Mouse (Mus musculus): ENCODE results near the gene Bdh1. TPM values are rescaled to one million over a fixed set of nuclear protein-coding genes. Genes with fewer than 3 reads are reported as not detected.

Gene Bdh1
- polyA plus RNA-seq, 1 experiment from 2014 or later: 68.7 TPM

GRCm38 (mm10) chr16:31473226-31473625, 51.1 kb downstream of the Bdh1 start:
- H3K27me3 ChIP-seq: no peaks in the 10 kb centered on the region
- no peak overlapping the region for H3K4me2 ChIP-seq (replicated peaks)
- no peak overlapping the region for H3K9ac ChIP-seq (replicated peaks)
- peaks cover 11% of the 10 kb centered on the region for H3K4me1 ChIP-seq (replicated peaks)
- H3K27ac ChIP-seq: no peak overlapping the region
- 100% methylated on average over 1 of the region's 1 CpGs for WGBS
- no peak for ATAC-seq
- no peaks in the 10 kb centered on the region for H3K36me3 ChIP-seq
- no peak overlapping the region for H3K4me3 ChIP-seq (replicated peaks)
- H3K9me3 ChIP-seq: no peaks in the 10 kb centered on the region

GRCm38 (mm10) chr16:31475123-31475968, 53.3 kb downstream of the Bdh1 start:
- H3K36me3 ChIP-seq: no peaks in the 10 kb centered on the region
- no peaks in the 10 kb centered on the region for H3K27me3 ChIP-seq
- no peak overlapping the region for H3K4me3 ChIP-seq (replicated peaks)
- H3K9me3 ChIP-seq: no peaks in the 10 kb centered on the region
- peaks cover 11% of the 10 kb centered on the region for H3K4me1 ChIP-seq (replicated peaks)
- ATAC-seq: no peak
- no peak overlapping the region for H3K4me2 ChIP-seq (replicated peaks)
- 76% methylated on average over 9 of the region's 9 CpGs for WGBS
- H3K9ac ChIP-seq (replicated peaks): no peak overlapping the region
- no peak overlapping the region for H3K27ac ChIP-seq

GRCm38 (mm10) chr16:31476872-31477603, 55.0 kb downstream of the Bdh1 start:
- Histone ChIP-seq H3K27me3 (no peaks in the 10 kb centered on the region), H3K36me3 (no peaks in the 10 kb centered on the region), H3K9me3 (no peaks in the 10 kb centered on the region), H3K4me1 (replicated peaks) (peaks cover 11% of the 10 kb centered on the region), H3K4me2 (replicated peaks) (no peak overlapping the region), H3K4me3 (replicated peaks) (no peak overlapping the region), H3K9ac (replicated peaks) (no peak overlapping the region), H3K27ac (no peak overlapping the region)
- WGBS: 59% methylated on average over 7 of the region's 7 CpGs
- ATAC-seq: no peak

- H3K36me3 ChIP-seq: no peaks in the 10 kb centered on the region
- H3K27me3 ChIP-seq: no peaks in the 10 kb centered on the region
- H3K4me1 ChIP-seq (replicated peaks): peaks cover 13% of the 10 kb centered on the region
- WGBS: 95% methylated on average over 5 of the region's 5 CpGs
- no peak for ATAC-seq
- no peak overlapping the region for H3K27ac ChIP-seq
- H3K4me3 ChIP-seq (replicated peaks): no peak overlapping the region
- H3K9ac ChIP-seq (replicated peaks): no peak overlapping the region
- H3K9me3 ChIP-seq: no peaks in the 10 kb centered on the region
- no peak overlapping the region for H3K4me2 ChIP-seq (replicated peaks)
These were observed 63.3 kb downstream of the Bdh1 start for GRCm38 (mm10) chr16:31485336-31485735.

GRCm38 (mm10) chr16:31487266-31487665, 65.2 kb downstream of the Bdh1 start:
- no peaks in the 10 kb centered on the region for H3K9me3 ChIP-seq
- H3K36me3 ChIP-seq: no peaks in the 10 kb centered on the region
- H3K27me3 ChIP-seq: peaks cover 11% of the 10 kb centered on the region; the same call in 1 of the 2 replicates
- no peak overlapping the region for H3K27ac ChIP-seq
- ATAC-seq: no peak
- no peak overlapping the region for H3K4me2 ChIP-seq (replicated peaks)
- H3K4me1 ChIP-seq (replicated peaks): peaks cover 13% of the 10 kb centered on the region
- no peak overlapping the region for H3K9ac ChIP-seq (replicated peaks)
- H3K4me3 ChIP-seq (replicated peaks): no peak overlapping the region
- 82% methylated on average over 3 of the region's 3 CpGs for WGBS

DNA sequence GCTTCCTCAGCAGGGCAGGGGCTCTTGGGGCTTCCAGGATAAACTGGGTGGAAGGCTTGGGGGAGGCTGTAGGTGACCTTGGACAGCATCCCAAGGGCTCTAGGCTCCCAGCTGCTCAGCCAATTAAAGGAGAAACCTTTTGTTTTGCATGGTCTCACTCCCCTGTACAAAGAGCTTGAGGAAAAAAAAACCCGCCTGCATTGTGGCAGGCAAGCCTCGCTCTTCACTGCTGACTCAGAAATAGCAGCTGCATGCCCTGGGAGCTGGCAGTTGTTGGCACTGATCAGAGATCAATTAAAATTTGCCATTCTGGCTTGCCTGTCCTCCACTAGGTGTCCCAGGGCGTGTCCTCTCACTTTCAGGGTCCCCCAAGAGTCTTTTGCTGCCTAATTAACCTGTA, 67.0 kb downstream of the Bdh1 start:
- Histone ChIP-seq H3K9me3 (no peaks in the 10 kb centered on the region), H3K9ac (replicated peaks) (no peak overlapping the region), H3K4me1 (replicated peaks) (peaks cover 29% of the 10 kb centered on the region), H3K36me3 (no peaks in the 10 kb centered on the region), H3K27me3 (peaks cover 15% of the 10 kb centered on the region; the same call in 1 of the 2 replicates), H3K4me2 (replicated peaks) (no peak overlapping the region), H3K4me3 (replicated peaks) (no peak overlapping the region), H3K27ac (peak overlapping the region; percentile 54; the same call in 1 of the 2 replicates)
- peak; percentile 62 for ATAC-seq
- WGBS: 13% methylated on average over 3 of the region's 3 CpGs

GRCm38 (mm10) chr16:31490967-31491366, 68.9 kb downstream of the Bdh1 start:
- Histone ChIP-seq H3K4me3 (replicated peaks) (no peak overlapping the region), H3K4me1 (replicated peaks) (peaks cover 42% of the 10 kb centered on the region), H3K9ac (replicated peaks) (no peak overlapping the region), H3K9me3 (no peaks in the 10 kb centered on the region), H3K27me3 (peaks cover 15% of the 10 kb centered on the region; the same call in 1 of the 2 replicates), H3K36me3 (no peaks in the 10 kb centered on the region), H3K27ac (no peak overlapping the region), H3K4me2 (replicated peaks) (no peak overlapping the region)
- ATAC-seq: no peak
- WGBS: 91% methylated on average over 7 of the region's 7 CpGs

DNA sequence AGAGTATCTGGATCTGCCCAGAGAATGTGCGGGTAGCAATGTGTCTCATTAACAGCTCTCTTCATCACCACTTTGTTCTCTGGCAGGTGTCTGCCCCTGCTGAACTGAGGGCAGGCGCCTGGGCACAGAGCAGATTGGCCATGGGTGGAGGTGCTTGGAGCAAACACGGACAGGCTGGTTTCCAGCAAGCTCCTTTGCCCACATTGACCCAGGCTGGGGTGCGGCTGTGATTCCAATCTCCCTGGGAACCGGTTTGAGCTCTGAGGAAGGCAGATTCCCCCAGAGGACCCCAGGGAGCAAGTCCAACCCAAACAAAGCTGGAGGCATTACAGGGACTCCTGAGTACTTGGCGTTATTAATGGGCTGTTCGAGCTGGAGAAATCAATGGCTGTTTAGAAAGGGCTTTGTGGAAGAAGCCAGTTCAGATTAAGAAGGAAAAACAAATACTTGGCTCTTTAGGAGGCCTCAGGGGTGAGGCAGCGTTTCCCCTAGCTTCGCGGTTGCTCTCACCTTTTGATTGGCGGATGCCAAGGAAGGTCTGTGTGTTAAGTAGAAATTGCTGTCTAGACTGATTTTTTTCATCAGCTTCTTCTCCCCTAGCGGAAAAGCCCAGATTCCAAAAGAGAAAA, 71.0 kb downstream of the Bdh1 start:
- peaks cover 15% of the 10 kb centered on the region; the same call in 1 of the 2 replicates for H3K27me3 ChIP-seq
- H3K4me3 ChIP-seq (replicated peaks): no peak overlapping the region
- no peaks in the 10 kb centered on the region for H3K36me3 ChIP-seq
- H3K4me2 ChIP-seq (replicated peaks): 0 out of 2 replicates have a peak overlapping the region, but pooled peaks have one; percentile 3
- no peak overlapping the region; the same call in 1 of the 2 replicates for H3K27ac ChIP-seq
- H3K4me1 ChIP-seq (replicated peaks): peaks cover 42% of the 10 kb centered on the region
- H3K9ac ChIP-seq (replicated peaks): no peak overlapping the region
- ATAC-seq: 0 out of 2 replicates have a peak, but pooled peaks have one; percentile 31
- WGBS: 23% methylated on average over 12 of the region's 12 CpGs
- no peaks in the 10 kb centered on the region for H3K9me3 ChIP-seq

DNA sequence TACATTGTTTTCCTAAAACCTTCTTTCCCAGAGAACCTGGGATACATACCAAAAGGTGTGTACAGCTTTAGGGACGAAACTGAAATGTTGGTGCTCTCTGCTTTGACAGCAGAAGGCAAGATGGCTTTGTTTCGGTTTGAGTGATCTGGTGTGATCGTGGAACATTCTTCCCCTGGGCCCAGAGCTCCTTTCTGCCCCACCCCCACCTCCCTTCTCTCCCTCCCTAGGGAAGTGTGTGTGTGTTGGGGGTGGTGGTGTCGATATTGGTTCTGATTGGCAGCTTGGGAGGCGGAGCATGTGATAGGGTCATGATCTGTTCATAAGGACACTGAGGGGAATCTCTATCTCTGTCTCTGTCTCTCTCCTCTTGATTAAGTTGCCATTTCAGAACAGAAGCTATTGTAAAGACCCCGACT, 71.5 kb downstream of the Bdh1 start:
- ATAC-seq: no peak
- H3K9me3 ChIP-seq: no peaks in the 10 kb centered on the region
- peaks cover 38% of the 10 kb centered on the region for H3K4me1 ChIP-seq (replicated peaks)
- no peak overlapping the region for H3K4me3 ChIP-seq (replicated peaks)
- H3K27me3 ChIP-seq: peaks cover 15% of the 10 kb centered on the region; the same call in 1 of the 2 replicates
- H3K36me3 ChIP-seq: no peaks in the 10 kb centered on the region
- no peak overlapping the region for H3K9ac ChIP-seq (replicated peaks)
- 23% methylated on average over 6 of the region's 6 CpGs for WGBS
- no peak overlapping the region for H3K27ac ChIP-seq
- H3K4me2 ChIP-seq (replicated peaks): no peak overlapping the region

GRCm38 (mm10) chr16:31493991-31494390, 71.9 kb downstream of the Bdh1 start:
- H3K4me3 ChIP-seq (replicated peaks): no peak overlapping the region
- ATAC-seq: no peak
- 30% methylated on average over 6 of the region's 6 CpGs for WGBS
- H3K27ac ChIP-seq: no peak overlapping the region
- H3K27me3 ChIP-seq: peaks cover 15% of the 10 kb centered on the region; the same call in 1 of the 2 replicates
- H3K9me3 ChIP-seq: no peaks in the 10 kb centered on the region
- H3K9ac ChIP-seq (replicated peaks): no peak overlapping the region
- peaks cover 34% of the 10 kb centered on the region for H3K4me1 ChIP-seq (replicated peaks)
- H3K4me2 ChIP-seq (replicated peaks): no peak overlapping the region
- no peaks in the 10 kb centered on the region for H3K36me3 ChIP-seq

DNA sequence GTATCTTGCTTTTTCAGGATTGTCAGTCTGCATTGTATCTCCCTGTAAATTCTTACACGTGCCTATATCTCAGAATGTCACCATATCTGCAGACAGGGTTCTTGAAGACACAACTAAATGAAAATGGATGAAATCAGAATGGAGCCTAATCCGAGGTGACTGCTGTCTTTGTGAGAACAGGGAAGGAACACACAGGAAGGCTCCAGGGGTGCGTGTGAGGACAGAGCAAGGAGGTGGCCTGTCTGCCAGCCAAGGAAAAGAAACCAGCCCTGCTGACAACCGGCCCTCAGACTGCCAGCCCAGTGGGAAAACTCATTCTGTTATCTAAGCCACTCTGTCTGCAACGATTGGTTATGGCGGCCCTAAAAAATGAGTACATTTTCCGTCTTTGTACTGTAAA, 73.3 kb downstream of the Bdh1 start:
- 61% methylated on average over 7 of the region's 7 CpGs for WGBS
- peaks cover 15% of the 10 kb centered on the region; the same call in 1 of the 2 replicates for H3K27me3 ChIP-seq
- H3K4me2 ChIP-seq (replicated peaks): no peak overlapping the region
- H3K27ac ChIP-seq: no peak overlapping the region; the same call in 1 of the 2 replicates
- H3K4me1 ChIP-seq (replicated peaks): peaks cover 40% of the 10 kb centered on the region
- ATAC-seq: no peak
- H3K4me3 ChIP-seq (replicated peaks): no peak overlapping the region
- no peaks in the 10 kb centered on the region for H3K9me3 ChIP-seq
- H3K9ac ChIP-seq (replicated peaks): no peak overlapping the region
- no peaks in the 10 kb centered on the region for H3K36me3 ChIP-seq

GRCm38 (mm10) chr16:31495769-31496168, 73.7 kb downstream of the Bdh1 start:
- Histone ChIP-seq H3K4me2 (replicated peaks) (no peak overlapping the region), H3K9me3 (no peaks in the 10 kb centered on the region), H3K4me3 (replicated peaks) (no peak overlapping the region), H3K27me3 (peaks cover 15% of the 10 kb centered on the region; the same call in 1 of the 2 replicates), H3K36me3 (no peaks in the 10 kb centered on the region), H3K27ac (no peak overlapping the region), H3K9ac (replicated peaks) (no peak overlapping the region), H3K4me1 (replicated peaks) (peaks cover 40% of the 10 kb centered on the region)
- no peak for ATAC-seq
- 77% methylated on average over 9 of the region's 9 CpGs for WGBS

All from midbrain, embryonic 13.5 days (tissue).